Comparison of ENCODE assay signal across 9 mouse cellular contexts in the genomic region with DNA sequence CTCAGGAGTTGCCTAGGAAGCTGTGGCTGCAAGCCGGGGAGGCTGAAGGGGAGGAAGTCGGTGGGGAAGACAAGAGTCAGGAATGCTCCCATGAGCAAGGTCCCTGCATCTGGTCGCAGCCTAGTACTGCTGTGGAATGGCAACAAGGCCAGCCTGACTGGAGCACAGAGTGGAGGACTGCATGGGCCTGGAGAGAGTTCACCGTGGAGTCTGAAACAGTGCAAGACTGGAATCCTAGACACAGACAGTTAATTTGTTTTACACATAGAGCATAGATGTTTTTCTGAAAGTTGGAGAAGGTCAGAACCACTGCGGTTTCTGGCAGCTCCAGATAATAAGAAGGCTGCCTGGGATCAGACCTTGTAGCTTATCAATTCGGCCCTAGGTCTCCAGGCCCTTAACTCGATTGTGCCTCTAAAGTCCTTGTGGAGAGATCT. TPM values are rescaled to one million over a fixed set of nuclear protein-coding genes. Genes with fewer than 3 reads are reported as not detected.
DNase-seq lines count a peak whose midpoint lies in the region; ATAC-seq lines count a peak whose summit lies in the region.
"Had no signal": no experiment of that assay in that cellular context is flagged by ENCODE, and none has a peak within 500 bp of the region (broad histone marks: within the 10 kb centered on the region; RNA-seq: fewer than 3 reads in every experiment).

No protein-coding gene starts in this region.

- no peak overlapping the region for H3K9ac ChIP-seq in midbrain, embryonic 14.5 days (replicated peaks; ENCODE audit: low read length)
- H3K9ac ChIP-seq in midbrain, embryonic 15.5 days: no peak overlapping the region

- no peak overlapping the region for H3K4me2 ChIP-seq in midbrain, embryonic 14.5 days (ENCODE audit: low read length)
- H3K4me2 ChIP-seq in midbrain, embryonic 15.5 days: no peak overlapping the region

- H3K36me3 ChIP-seq in midbrain, embryonic 14.5 days (ENCODE audit: control insufficient read depth, insufficient read depth, low read length): no peaks in the 10 kb centered on the region
- H3K36me3 ChIP-seq in midbrain, embryonic 15.5 days (replicated peaks): no peaks in the 10 kb centered on the region

- no peak overlapping the region for H3K4me3 ChIP-seq in midbrain, embryonic 14.5 days (replicated peaks; ENCODE audit: low read depth, low read length)
- H3K4me3 ChIP-seq in midbrain, embryonic 15.5 days: no peak overlapping the region

- H3K4me1 ChIP-seq in midbrain, embryonic 14.5 days (ENCODE audit: control insufficient read depth, insufficient read depth, low read length): peaks cover 11% of the 10 kb centered on the region; the same call in 1 of the 2 replicates
- H3K4me1 ChIP-seq in midbrain, embryonic 15.5 days: peaks cover 18% of the 10 kb centered on the region

- peaks cover 31% of the 10 kb centered on the region for H3K27me3 ChIP-seq in midbrain, embryonic 14.5 days (ENCODE audit: control insufficient read depth, insufficient read depth, low read length)
- H3K27me3 ChIP-seq in midbrain, embryonic 15.5 days (replicated peaks): peaks cover 42% of the 10 kb centered on the region

- 46% methylated on average over 7 of the region's 7 CpGs for WGBS in midbrain, embryonic 14.5 days
- 44% methylated on average over 7 of the region's 7 CpGs for WGBS in midbrain, embryonic 15.5 days

- no peaks in the 10 kb centered on the region for H3K9me3 ChIP-seq in midbrain, embryonic 14.5 days (ENCODE audit: control insufficient read depth, low read length)
- H3K9me3 ChIP-seq in midbrain, embryonic 15.5 days: no peaks in the 10 kb centered on the region

- DNase-seq in CD4-positive, CD25-positive, alpha-beta regulatory T cell, adult 2 months (ENCODE audit: low read depth, low spot score): peak; percentile 8
- peak; percentile 2 for DNase-seq in midbrain, embryonic 14.5 days
- peak; percentile 77 for DNase-seq in liver
- peak; percentile 67 for DNase-seq in thymus, postnatal 14 days
- no peak for DNase-seq in kidney, adult 8-10 months
- DNase-seq in layer of hippocampus, adult 8-10 months (ENCODE audit: low spot score in 2 of 2): no peak
- DNase-seq: right cerebral cortex, postnatal 14 days had no signal

- H3K27ac ChIP-seq in midbrain, embryonic 14.5 days (replicated peaks; ENCODE audit: low read depth, low read length): no peak overlapping the region
- H3K27ac ChIP-seq in midbrain, embryonic 15.5 days: no peak overlapping the region

- ATAC-seq in CD4-positive, CD25-positive, alpha-beta regulatory T cell, adult 4 months: no peak
- ATAC-seq in midbrain, embryonic 14.5 days (ENCODE audit: low FRiP score, low TSS enrichment): no peak
- no peak for ATAC-seq in midbrain, embryonic 15.5 days (replicated peaks)

RNA-seq across cellular contexts. Expression of a gene that starts 13.4 kb away (rescaled TPM):
- polyA plus RNA-seq in CD4-positive, CD25-positive, alpha-beta regulatory T cell, adult 4 months (2017; shearing (Covaris generic)): 10 to 100 TPM; 49.1 to 49.9 TPM
- 17.3 and 22.7 TPM in 2 replicates for polyA plus RNA-seq in midbrain, embryonic 14.5 days (2014; fragmentation: Nextera tagmentation; extraction: Ambion mirVana)
- polyA plus RNA-seq in midbrain, embryonic 15.5 days (2015; fragmentation: Nextera tagmentation; extraction: Ambion mirVana): 13.0 and 13.6 TPM in 2 replicates
- total RNA-seq in layer of hippocampus, adult 8-10 months (2022): 10 to 100 TPM; 51.3 to 62.1 (median 56.0) TPM

Comparison
In these comparisons a context has a peak if more than half of its experiments do, and no peak if none do; other contexts are left out.
1. DNase-seq: peak in CD4-positive, CD25-positive, alpha-beta regulatory T cell, adult 2 months (single experiment), midbrain, embryonic 14.5 days (single experiment), liver (single experiment) and thymus, postnatal 14 days (single experiment); none in kidney, adult 8-10 months (0 of 2) and layer of hippocampus, adult 8-10 months (0 of 2).